In the genomic region with DNA sequence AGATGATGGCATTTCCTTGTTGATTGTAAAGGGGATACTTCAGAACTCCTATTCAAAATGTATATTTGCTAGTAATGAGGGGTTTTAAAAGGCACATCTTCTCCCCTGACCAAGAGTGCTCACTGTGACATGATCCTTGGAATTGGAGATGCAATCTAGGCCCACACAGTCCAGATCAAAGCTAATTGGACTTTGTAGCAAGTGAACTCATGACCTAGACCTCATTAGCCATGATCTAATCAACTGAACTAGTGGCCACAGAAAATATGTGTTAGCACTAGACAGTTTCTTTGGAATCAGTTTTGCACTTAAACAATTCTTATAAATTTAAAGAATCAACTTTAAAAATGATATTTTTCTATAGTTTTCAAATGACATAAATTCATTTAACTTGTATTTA, we compare ENCODE assay signal across 19 mouse cellular contexts.
"Had no signal": no experiment of that assay in that cellular context is flagged by ENCODE, and none has a peak within 500 bp of the region (broad histone marks: within the 10 kb centered on the region; RNA-seq: fewer than 3 reads in every experiment).

No protein-coding gene starts in this region.

- H3K9ac ChIP-seq: liver, embryonic 15.5 days; liver, postnatal 0 days; lung, embryonic 15.5 days; midbrain, embryonic 12.5 days; neural tube, embryonic 13.5 days; neural tube, embryonic 15.5 days had no signal

- H3K9me3 ChIP-seq: liver, embryonic 15.5 days; lung, embryonic 15.5 days; midbrain, embryonic 10.5 days; midbrain, embryonic 12.5 days; neural tube, embryonic 13.5 days; neural tube, embryonic 15.5 days had no signal

- H3K27me3 ChIP-seq: liver, embryonic 15.5 days; lung, embryonic 15.5 days; midbrain, embryonic 12.5 days; neural tube, embryonic 13.5 days; neural tube, embryonic 15.5 days had no signal

- H3K27ac ChIP-seq: liver, embryonic 15.5 days; lung, embryonic 15.5 days; midbrain, embryonic 10.5 days; midbrain, embryonic 12.5 days; neural tube, embryonic 13.5 days; neural tube, embryonic 15.5 days had no signal

- H3K4me2 ChIP-seq: liver, embryonic 15.5 days; lung, embryonic 15.5 days; midbrain, embryonic 12.5 days; neural tube, embryonic 13.5 days; neural tube, embryonic 15.5 days had no signal

- H3K4me3 ChIP-seq: liver, embryonic 15.5 days; lung, embryonic 15.5 days; midbrain, embryonic 10.5 days; midbrain, embryonic 12.5 days; myocyte; neural tube, embryonic 13.5 days; neural tube, embryonic 15.5 days had no signal

- ATAC-seq: liver, postnatal 0 days; lung, postnatal 0 days had no signal

- H3K36me3 ChIP-seq: liver, embryonic 15.5 days; lung, embryonic 15.5 days; midbrain, embryonic 12.5 days; neural tube, embryonic 13.5 days; neural tube, embryonic 15.5 days had no signal

- DNase-seq: liver, postnatal 0 days; lung, adult 2 months; lung, postnatal 4 days; midbrain, embryonic 14.5 days; right cerebral cortex, adult 18-20 months; right cerebral cortex, postnatal 25 days; right cerebral cortex, postnatal 4 days; spleen, adult 18-20 months; thymus, adult 18-20 months; thymus, postnatal 14 days; thymus, postnatal 36 days had no signal

- H3K4me1 ChIP-seq: liver, embryonic 15.5 days; lung, embryonic 15.5 days; midbrain, embryonic 10.5 days; midbrain, embryonic 12.5 days; neural tube, embryonic 13.5 days; neural tube, embryonic 15.5 days had no signal
